Mouse (Mus musculus) lung, postnatal 36 days (tissue): Measurements from ENCODE around the gene Dido1.

Source experiments
- DNase-seq: peaks from one replicate; pipeline ENCODE4 v3.0.0; 2022; ENCODE audit warnings: mixed read lengths

Gene Dido1

GRCm38 (mm10) chr2:180709923-180710272, at the start of gene Dido1, which contains the start of gene Gid8:
TSS of gene Dido1 (minus strand) at chr2:180709999.
TSS of gene Gid8 (plus strand) at chr2:180710117.
- peak; percentile 98 for DNase-seq

- DNase-seq: no peak
These were observed 48.9 kb upstream of the Dido1 start for GRCm38 (mm10) chr2:180758513-180759263.

GRCm38 (mm10) chr2:180756786-180757185, 47.0 kb upstream of the Dido1 start:
- no peak for DNase-seq

- DNase-seq: peak; percentile 23
These were observed 46.1 kb upstream of the Dido1 start for GRCm38 (mm10) chr2:180755896-180756295.

GRCm38 (mm10) chr2:180754976-180755688, 45.3 kb upstream of the Dido1 start:
- DNase-seq: no peak

- DNase-seq: no peak
These were observed 39.1 kb upstream of the Dido1 start for GRCm38 (mm10) chr2:180748904-180749303.

- no peak for DNase-seq
These were observed 36.9 kb upstream of the Dido1 start for GRCm38 (mm10) chr2:180746569-180747192.

- DNase-seq: peak; percentile 94
These were observed 35.6 kb upstream of the Dido1 start for GRCm38 (mm10) chr2:180745248-180745927.

GRCm38 (mm10) chr2:180743321-180743720, 33.5 kb upstream of the Dido1 start:
- no peak for DNase-seq

GRCm38 (mm10) chr2:180742820-180743219, 33.0 kb upstream of the Dido1 start:
- DNase-seq: no peak

GRCm38 (mm10) chr2:180741421-180741820, 31.6 kb upstream of the Dido1 start:
- DNase-seq: no peak

- no peak for DNase-seq
These were observed 30.6 kb upstream of the Dido1 start for GRCm38 (mm10) chr2:180740349-180740748.

GRCm38 (mm10) chr2:180737984-180738383, 28.2 kb upstream of the Dido1 start:
- DNase-seq: no peak

- DNase-seq: no peak
These were observed 25.4 kb upstream of the Dido1 start for GRCm38 (mm10) chr2:180735232-180735631.

- DNase-seq: no peak
These were observed 22.2 kb upstream of the Dido1 start for GRCm38 (mm10) chr2:180731984-180732383.

- peak; percentile 24 for DNase-seq
These were observed 21.2 kb upstream of the Dido1 start for GRCm38 (mm10) chr2:180731036-180731435.

- DNase-seq: no peak
These were observed 17.8 kb upstream of the Dido1 start for GRCm38 (mm10) chr2:180727613-180728021.

GRCm38 (mm10) chr2:180726658-180727442, 17.1 kb upstream of the Dido1 start:
- DNase-seq: peak; percentile 61

GRCm38 (mm10) chr2:180725856-180726629, 16.2 kb upstream of the Dido1 start:
- DNase-seq: no peak

GRCm38 (mm10) chr2:180725414-180725778, 15.6 kb upstream of the Dido1 start:
- DNase-seq: no peak

- DNase-seq: peak; percentile 86
These were observed 15.0 kb upstream of the Dido1 start, which contains the start of gene Slc17a9 for GRCm38 (mm10) chr2:180724585-180725413. TSS of gene Slc17a9 (plus strand) at chr2:180725263.
